15 mouse cellular contexts compared by ENCODE assay signal in the genomic region with DNA sequence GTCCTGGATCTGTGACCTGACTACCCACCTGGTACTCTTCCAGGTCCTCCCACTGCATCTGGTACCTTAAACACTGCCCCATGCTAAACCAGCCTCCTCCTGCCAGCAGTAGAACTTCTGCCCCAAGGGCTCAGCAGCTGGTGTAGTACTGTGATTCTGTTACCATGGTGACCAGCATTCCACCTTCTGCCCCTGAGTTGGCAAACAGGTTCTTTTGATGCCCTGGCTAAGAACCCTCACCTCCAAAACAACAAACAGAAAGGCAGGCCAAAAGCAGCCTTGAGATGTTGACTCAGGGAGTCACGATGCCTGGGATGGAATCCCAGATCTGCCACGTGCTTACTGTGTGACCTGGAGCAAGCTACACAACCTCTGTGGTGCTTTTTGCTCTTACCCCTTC. TPM values are rescaled to one million over a fixed set of nuclear protein-coding genes. Genes with fewer than 3 reads are reported as not detected.
DNase-seq lines count a peak whose midpoint lies in the region; TF ChIP-seq lines count a peak whose summit lies in the region.
"Had no signal": no experiment of that assay in that cellular context is flagged by ENCODE, and none has a peak within 500 bp of the region (broad histone marks: within the 10 kb centered on the region; RNA-seq: fewer than 3 reads in every experiment).

Gene Cib4 (minus strand): TSS at position 139 of the 400 bp plus-strand sequence.

- no peak for TF ChIP-seq POLR2A in liver, adult 2 months (IDR thresholded peaks at IDR 0.05; ENCODE audit: extremely low read depth, insufficient read depth, low read length)
- no peak for TF ChIP-seq POLR2A in cerebellum, adult 2 months (IDR thresholded peaks at IDR 0.05; ENCODE audit: borderline replicate concordance, insufficient read depth, low read length)

- no peaks in the 10 kb centered on the region for H3K9me3 ChIP-seq in limb, embryonic 10.5 days (replicated peaks)
- H3K9me3 ChIP-seq: forebrain, embryonic 13.5 days; midbrain, embryonic 12.5 days; neural tube, embryonic 12.5 days had no signal

- H3K27me3 ChIP-seq in liver, adult 2 months (ENCODE audit: control insufficient read depth, insufficient read depth, low read length) = no peaks in the 10 kb centered on the region
- H3K27me3 ChIP-seq in cerebellum, adult 2 months (ENCODE audit: control insufficient read depth, insufficient read depth, low read length) = no peaks in the 10 kb centered on the region
- H3K27me3 ChIP-seq in limb, embryonic 10.5 days (ENCODE audit: low read depth, poor library complexity, severe bottlenecking) = no peaks in the 10 kb centered on the region
- H3K27me3 ChIP-seq: forebrain, embryonic 13.5 days; midbrain, embryonic 12.5 days; neural tube, embryonic 12.5 days had no signal

- H3K4me3 ChIP-seq in liver, adult 2 months (ENCODE audit: insufficient read depth, low read depth, low read length) = no peak within 1 kb of the TSS
- no peak within 1 kb of the TSS for H3K4me3 ChIP-seq in cerebellum, adult 2 months (replicated peaks; ENCODE audit: insufficient read depth, low read depth, low read length)
- H3K4me3 ChIP-seq in limb, embryonic 10.5 days = no peak within 1 kb of the TSS
- H3K4me3 ChIP-seq: forebrain, embryonic 13.5 days; midbrain, embryonic 12.5 days; neural tube, embryonic 12.5 days had no signal

- TF ChIP-seq CTCF in liver, adult 2 months (IDR thresholded peaks at IDR 0.05; ENCODE audit: low read depth, low read length) = no peak
- no peak for TF ChIP-seq CTCF in cerebellum, adult 2 months (IDR thresholded peaks at IDR 0.05; ENCODE audit: borderline replicate concordance, insufficient read depth, low read depth, low read length)

- no peaks in the 10 kb centered on the region for H3K4me1 ChIP-seq in liver, adult 2 months (ENCODE audit: control insufficient read depth, insufficient read depth, low read length)
- H3K4me1 ChIP-seq in cerebellum, adult 2 months (ENCODE audit: control insufficient read depth, insufficient read depth, low read length) = peaks cover 11% of the 10 kb centered on the region; the same call in 1 of the 2 replicates
- H3K4me1 ChIP-seq in limb, embryonic 10.5 days = peaks cover 10% of the 10 kb centered on the region
- H3K4me1 ChIP-seq: neural tube, embryonic 12.5 days had no signal

- peak; percentile 91 for DNase-seq in liver, adult 2 months (ENCODE audit: extremely low read depth, low read depth, low spot score)
- no peak for DNase-seq in liver
- DNase-seq in R1 (ENCODE audit: low read depth, low spot score) = peak; percentile 13
- peak; percentile 7 for DNase-seq in embryo, embryonic 10.5 days (ENCODE audit: low spot score)
- DNase-seq in lung, postnatal 10 days = peak; percentile 54
- no peak for DNase-seq in cerebellum, adult 2 months
- DNase-seq in limb, embryonic 10.5 days (ENCODE audit: low spot score) = no peak
- DNase-seq: kidney, postnatal 14 days had no signal

- H3K9ac ChIP-seq in liver, adult 2 months (ENCODE audit: low read depth, low read length) = no peak within 1 kb of the TSS
- H3K9ac ChIP-seq: forebrain, embryonic 13.5 days; liver, embryonic 14.5 days; midbrain, embryonic 12.5 days; neural tube, embryonic 12.5 days had no signal

- no peaks in the 10 kb centered on the region for H3K36me3 ChIP-seq in liver, adult 2 months (ENCODE audit: control insufficient read depth, insufficient read depth, low read length)
- no peaks in the 10 kb centered on the region for H3K36me3 ChIP-seq in limb, embryonic 10.5 days
- H3K36me3 ChIP-seq: midbrain, embryonic 12.5 days; neural tube, embryonic 12.5 days had no signal

- no peaks in the 10 kb centered on the region for H3K79me2 ChIP-seq in liver, adult 2 months (ENCODE audit: control insufficient read depth, insufficient read depth, low read length)

- H3K27ac ChIP-seq in liver, adult 2 months (replicated peaks; ENCODE audit: insufficient read depth, low read depth, low read length) = no peak within 1 kb of the TSS
- H3K27ac ChIP-seq in cerebellum, adult 2 months (ENCODE audit: insufficient read depth, low read length) = no peak within 1 kb of the TSS
- H3K27ac ChIP-seq in limb, embryonic 10.5 days = no peak within 1 kb of the TSS
- H3K27ac ChIP-seq: forebrain, embryonic 13.5 days; liver, embryonic 14.5 days; midbrain, embryonic 12.5 days; neural tube, embryonic 12.5 days had no signal

- WGBS in liver, adult 2 months = 12% methylated on average over 2 of the region's 2 CpGs
- WGBS in cerebellum, adult 2 months = 57% methylated on average over 2 of the region's 2 CpGs
- WGBS in limb, embryonic 10.5 days = 60% methylated on average over 2 of the region's 2 CpGs

RNA-seq across cellular contexts. Expression of gene Cib4, which starts in this region (rescaled TPM):
- total RNA-seq in liver, adult 2 months (2014; rRNA removed) = not detected in 2 replicates
- polyA plus RNA-seq in liver, adult 2 months (2012; rRNA removed) = not detected in 2 replicates
- polyA plus RNA-seq in cerebellum, adult 2 months (2012; rRNA removed) = not detected in 2 replicates
- polyA plus RNA-seq in limb, embryonic 10.5 days (2016; fragmentation: Nextera tagmentation; extraction: Ambion mirVana) = not detected in 2 replicates
- total RNA-seq: gastrocnemius, adult 8-10 months had no signal
- polyA plus RNA-seq: forebrain, embryonic 13.5 days; heart, postnatal 0 days; hindbrain, embryonic 16.5 days; liver, embryonic 14.5 days; midbrain, embryonic 12.5 days; neural tube, embryonic 12.5 days had no signal

Comparison
In these comparisons a context has a peak if more than half of its experiments do, and no peak if none do; other contexts are left out.
1. Peak in DNase-seq in liver, adult 2 months; RNA of the gene not detected or under 1 TPM.
2. DNase-seq: peak in R1 (single experiment), embryo, embryonic 10.5 days (single experiment) and lung, postnatal 10 days (single experiment); none in liver (single experiment), cerebellum, adult 2 months (0 of 2) and limb, embryonic 10.5 days (single experiment).